Mouse (Mus musculus): Measurements from ENCODE around the gene Pck1. TPM values are rescaled to one million over a fixed set of nuclear protein-coding genes. Genes with fewer than 3 reads are reported as not detected.
"Not testable (repeated sequence)": the region's sequence is repeated elsewhere in the genome, so short reads cannot be mapped to it uniquely, and the experiment has no call there.

Gene Pck1
- 1,355 and 1,486 TPM in 2 replicates for total RNA-seq (2021)
- long read RNA-seq, experiment 1, transcript Pck1-201 (10 exons, 2,661 nt) = major isoform, 261 of 369 reads
- long read RNA-seq, experiment 1, partial matches to known transcripts = 98 of 369 reads
- long read RNA-seq, experiment 1, other reads (novel, unspliced or antisense) = 9 of 369 reads
- long read RNA-seq, experiment 2, transcript Pck1-201 (10 exons, 2,661 nt) = major isoform, 304 of 490 reads
- long read RNA-seq, experiment 2, partial matches to known transcripts = 173 of 490 reads
- long read RNA-seq, experiment 2, other reads (novel, unspliced or antisense) = 12 of 490 reads

- DNase-seq = peak; percentile 74
Observed at GRCm38 (mm10) chr2:173152436-173153151, at the start of gene Pck1. Pck1 (plus strand) TSS chr2:173153048.

- no peak for DNase-seq
Observed at GRCm38 (mm10) chr2:173106409-173106808, 46.4 kb upstream of the Pck1 start.

DNA sequence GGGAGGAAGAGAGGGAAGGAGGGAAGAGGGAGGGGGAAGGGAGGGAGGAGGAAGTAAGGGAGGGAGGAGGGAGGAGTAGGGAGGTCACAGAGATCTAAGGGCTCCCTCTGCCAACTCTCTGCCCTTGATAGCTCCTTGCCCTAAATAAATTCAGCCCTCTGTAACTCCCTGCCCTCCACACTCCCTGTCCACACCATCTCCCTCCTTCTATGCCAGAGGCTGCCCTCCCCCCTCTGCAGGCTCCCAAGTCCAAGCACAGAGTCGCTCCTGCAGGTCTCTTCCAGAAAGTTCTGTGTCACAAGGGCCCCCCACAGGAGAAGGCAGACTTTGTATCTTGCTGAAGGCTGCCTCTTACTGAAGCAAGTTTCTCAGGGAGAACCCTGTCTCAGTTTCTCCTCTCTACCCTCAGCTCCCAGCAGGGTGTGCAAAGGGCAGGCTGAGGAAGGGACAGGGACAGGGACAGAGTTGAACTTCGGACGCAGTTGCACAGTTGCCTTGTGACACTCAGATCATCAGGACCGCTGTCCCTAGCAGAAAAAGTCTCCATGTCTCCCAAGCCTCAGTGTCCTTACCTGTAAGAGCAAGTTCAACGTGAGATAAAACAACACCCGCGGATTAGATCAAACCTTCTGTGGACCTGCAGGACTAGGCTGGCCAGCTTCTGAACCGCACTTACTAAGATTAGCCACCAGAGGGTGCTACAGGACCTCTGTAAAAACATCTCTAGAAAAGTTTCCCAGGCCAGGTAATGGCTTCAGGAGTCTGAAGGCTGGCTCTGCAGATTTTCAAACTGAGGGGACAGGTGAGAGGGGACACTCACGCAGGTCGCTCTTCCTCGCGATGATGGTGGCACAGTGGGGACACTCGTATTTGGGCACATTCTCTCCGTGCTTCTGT, 45.7 kb upstream of the Pck1 start:
- DNase-seq = peak; percentile 76

- no peak for DNase-seq
Observed at GRCm38 (mm10) chr2:173108509-173109190, 44.2 kb upstream of the Pck1 start.

- DNase-seq = no peak
Observed at GRCm38 (mm10) chr2:173109510-173109909, 43.3 kb upstream of the Pck1 start.

GRCm38 (mm10) chr2:173110571-173110970, 42.3 kb upstream of the Pck1 start:
- no peak for DNase-seq

DNA sequence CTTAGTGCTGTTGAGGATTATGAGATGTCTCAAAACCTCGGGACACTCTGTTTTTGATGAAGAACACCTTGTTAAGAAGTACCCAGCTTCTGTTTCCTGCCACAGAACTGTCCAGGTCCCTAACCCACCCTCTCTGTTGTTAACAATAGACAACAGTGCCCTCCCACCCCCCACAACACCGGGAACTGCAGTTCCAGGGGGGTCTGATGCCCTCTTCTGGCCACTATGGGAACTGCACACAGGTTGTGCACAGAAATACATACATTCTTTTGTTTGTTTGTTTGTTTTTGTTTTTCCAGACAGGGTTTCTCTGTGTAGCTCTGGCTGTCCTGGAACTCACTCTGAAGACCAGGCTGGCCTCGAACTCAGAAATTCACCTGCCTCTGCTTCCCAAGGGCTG, 39.1 kb upstream of the Pck1 start:
- not testable (repeated sequence) for DNase-seq

DNA sequence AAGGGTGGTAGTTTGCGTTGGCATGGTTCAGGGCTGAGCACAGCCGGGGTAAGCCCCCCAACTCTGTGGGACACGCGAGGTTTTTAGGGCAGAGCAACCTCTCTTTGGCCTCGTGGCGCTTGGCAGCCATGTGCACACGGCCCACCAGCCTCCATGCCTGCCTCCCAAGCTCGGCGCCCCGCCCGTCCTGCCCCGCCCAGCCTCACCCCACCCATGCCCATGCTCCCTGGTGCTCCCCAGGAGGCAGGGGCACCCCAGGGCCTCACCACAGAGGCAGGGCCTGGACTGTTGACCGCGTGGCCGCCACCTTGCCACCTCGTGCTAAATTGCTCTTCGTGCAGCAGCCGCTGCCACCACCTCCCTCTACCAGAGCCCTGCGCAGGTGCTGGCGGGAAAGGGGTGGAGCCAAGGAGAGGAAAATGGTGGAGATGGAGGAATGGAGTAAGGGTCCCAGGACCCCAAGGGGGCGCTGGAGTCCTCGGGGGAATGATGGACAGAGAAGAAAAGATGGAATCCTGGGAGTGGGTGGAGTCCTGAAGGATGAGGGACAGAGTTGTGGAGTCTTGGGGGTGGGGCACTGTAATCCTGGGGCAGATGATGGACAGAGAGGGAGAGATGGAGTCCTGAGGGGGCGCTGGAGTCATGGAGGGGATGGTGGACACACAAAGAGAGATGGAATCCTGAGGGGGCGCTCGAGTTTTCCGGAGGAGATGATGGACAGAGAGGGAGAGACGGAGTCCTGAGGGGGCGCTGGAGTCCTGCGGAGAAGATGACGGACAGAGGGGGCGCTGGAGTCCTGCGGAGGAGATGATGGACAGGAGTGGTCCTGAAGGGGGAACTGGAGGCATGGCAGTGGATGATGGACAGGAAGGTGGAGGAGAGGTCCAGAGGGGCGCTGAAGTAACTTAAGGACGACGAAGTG, 33.6 kb upstream of the Pck1 start, which contains the start of gene Ctcfl:
Gene Ctcfl (minus strand): TSS at position 503 of the 922 bp plus-strand sequence.
- DNase-seq = no peak

DNA sequence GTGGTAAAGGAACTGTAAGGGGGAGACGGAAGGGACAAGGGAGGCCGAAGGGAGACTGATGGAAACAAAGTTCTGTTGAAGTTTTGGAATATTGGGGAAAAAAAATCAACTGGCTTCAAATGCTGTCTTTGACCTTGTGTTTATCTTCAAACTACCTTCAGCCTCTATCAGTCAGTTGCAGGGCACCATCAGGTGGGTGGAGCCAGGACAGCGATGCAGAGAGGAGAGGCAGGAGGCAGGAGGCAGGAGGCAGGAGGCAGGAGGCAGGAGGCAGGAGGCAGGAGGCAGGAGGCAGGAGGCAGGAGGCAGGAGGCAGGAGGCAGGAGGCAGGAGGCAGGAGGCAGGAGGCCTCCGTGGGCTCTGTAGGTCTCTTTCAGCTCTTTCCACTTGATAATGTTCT, 32.7 kb upstream of the Pck1 start:
- DNase-seq = not testable (repeated sequence)

- no peak for DNase-seq
Observed at GRCm38 (mm10) chr2:173124022-173124735, 28.7 kb upstream of the Pck1 start.

- DNase-seq = no peak
Observed at GRCm38 (mm10) chr2:173126386-173126785, 26.5 kb upstream of the Pck1 start.

DNA sequence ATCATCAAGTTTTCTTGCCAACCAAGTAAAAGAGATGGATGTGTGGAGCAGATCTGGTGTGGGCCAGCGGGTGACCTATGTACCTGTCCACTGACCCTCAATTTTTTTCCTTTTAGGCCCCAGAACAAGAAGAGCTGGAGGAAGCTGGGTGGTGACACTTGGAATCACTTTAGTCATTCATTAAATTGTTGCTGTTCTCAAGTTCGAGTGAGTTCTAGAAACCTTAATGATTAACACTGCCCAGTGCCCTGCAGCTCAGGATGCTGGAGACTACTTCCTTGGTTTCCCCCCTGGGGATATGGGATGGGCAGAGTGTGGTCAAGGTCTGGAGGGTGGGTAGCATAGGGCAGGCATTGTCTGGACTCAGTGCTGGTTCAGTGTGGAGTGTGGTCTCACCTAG, 23.7 kb upstream of the Pck1 start:
- no peak for DNase-seq

DNA sequence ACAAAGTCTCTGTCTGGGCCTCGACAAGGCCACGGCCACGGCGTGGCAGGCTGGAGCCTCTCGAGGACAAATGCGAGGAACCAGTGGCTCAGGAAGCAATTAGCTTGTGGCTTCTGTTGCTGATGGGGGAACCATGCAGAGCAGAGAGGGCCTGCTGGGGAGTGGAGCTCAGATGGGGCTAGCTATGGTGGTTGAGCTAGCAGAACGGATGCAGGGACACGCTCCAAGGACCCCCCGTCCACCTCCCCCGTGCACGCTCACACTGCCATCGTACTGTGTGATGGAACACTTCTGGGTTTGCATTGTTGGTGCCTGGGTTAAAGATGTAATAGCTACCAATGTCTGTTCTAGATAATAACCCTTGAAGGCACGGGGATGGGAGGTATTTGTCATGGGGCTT, 20.6 kb upstream of the Pck1 start:
- no peak for DNase-seq

- peak; percentile 75 for DNase-seq
Observed at GRCm38 (mm10) chr2:173132794-173133300, 20.0 kb upstream of the Pck1 start.

DNA sequence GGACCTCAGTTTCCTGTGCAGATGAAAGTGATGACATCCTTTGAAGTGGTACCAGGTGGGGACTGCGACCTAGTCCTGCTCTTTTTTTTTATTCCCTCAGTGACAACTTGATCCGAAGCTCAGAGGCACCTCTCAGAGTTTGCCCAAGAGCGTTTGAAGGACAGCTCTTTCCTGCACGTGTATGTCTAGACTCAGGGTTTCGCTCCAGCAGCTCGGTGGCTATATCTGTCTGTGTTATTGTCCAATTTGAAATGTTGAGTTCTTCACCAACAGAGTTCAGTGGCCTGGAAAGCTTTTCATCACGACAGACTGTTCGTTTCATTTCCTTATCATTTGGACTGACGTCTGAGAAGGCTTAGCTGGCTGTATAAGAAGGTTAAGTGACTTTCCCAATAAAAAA, 18.2 kb upstream of the Pck1 start:
- no peak for DNase-seq

DNA sequence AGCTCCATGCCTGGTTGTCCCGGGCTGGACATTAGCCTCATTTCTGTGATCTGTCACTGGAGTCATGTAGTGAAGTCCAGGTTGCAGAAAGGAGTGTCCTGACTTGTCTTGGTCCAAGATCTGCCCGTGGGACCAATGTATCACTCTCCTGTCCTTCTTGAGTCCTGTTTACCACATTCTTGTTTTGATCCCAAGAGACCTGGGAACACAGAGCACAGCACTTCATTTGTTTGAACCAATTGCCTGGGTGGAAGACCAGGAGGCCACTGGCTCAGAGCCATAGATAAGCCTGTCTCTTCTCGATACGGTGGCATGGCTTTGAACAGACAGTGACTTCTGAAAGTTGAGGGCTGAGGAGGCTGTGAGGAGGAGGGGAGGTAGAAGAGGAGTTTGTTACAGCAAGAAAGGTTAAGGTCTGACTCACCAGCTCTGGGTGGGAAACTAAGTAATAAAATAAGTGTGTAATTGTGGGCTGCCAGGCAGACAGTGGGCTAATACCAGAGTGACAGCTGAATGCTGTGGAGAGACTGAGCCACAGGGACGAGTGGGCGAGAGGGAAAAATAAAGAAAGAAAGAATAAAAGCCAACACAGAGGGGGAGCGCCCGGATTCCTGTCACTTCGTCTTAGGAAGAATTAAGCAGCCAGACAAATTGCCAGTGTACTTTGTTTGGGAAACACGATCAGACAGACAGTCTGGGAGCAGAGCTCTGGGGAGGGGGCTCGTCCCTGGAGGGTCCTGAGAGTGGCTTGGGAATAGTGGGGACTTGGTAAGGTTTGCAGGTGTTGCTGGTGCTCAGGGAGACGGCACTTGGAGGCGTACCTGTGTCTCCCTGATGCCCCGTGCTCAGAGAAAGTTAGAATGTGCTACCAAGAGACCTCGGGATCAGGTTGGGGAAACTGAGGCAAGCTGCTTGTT, 14.3 kb upstream of the Pck1 start:
- DNase-seq = peak; percentile 51

- DNase-seq = peak; percentile 65
Observed at GRCm38 (mm10) chr2:173143611-173144010, 9.2 kb upstream of the Pck1 start.

GRCm38 (mm10) chr2:173145808-173146207, 7.0 kb upstream of the Pck1 start:
- no peak for DNase-seq

- DNase-seq = no peak
Observed at GRCm38 (mm10) chr2:173146728-173147127, 6.1 kb upstream of the Pck1 start.

All from adrenal gland, postnatal 14 days (tissue).